Mouse (Mus musculus): ENCODE data around the gene Rcc1l.
A peak's percentile ranks its signal among the peaks of the same experiment; 100 is the strongest.

The Rcc1l gene

GRCm38 (mm10) chr5:134118798-134119407 is 57.7 kb downstream of the Rcc1l start:
- DNase-seq (ENCODE audit: low read depth, low spot score) = peak; percentile 49

- no peak for DNase-seq (ENCODE audit: low read depth, low spot score)
Observed at GRCm38 (mm10) chr5:134115639-134116259, 60.8 kb downstream of the Rcc1l start.

GRCm38 (mm10) chr5:134114981-134115380 is 61.6 kb downstream of the Rcc1l start:
- no peak for DNase-seq (ENCODE audit: low read depth, low spot score)

- DNase-seq (ENCODE audit: low read depth, low spot score) = no peak
Observed at GRCm38 (mm10) chr5:134105829-134106228, 70.7 kb downstream of the Rcc1l start.

GRCm38 (mm10) chr5:134102720-134103119 is 73.9 kb downstream of the Rcc1l start:
- DNase-seq (ENCODE audit: low read depth, low spot score) = no peak

- DNase-seq (ENCODE audit: low read depth, low spot score) = no peak
Observed at GRCm38 (mm10) chr5:134101883-134102282, 74.7 kb downstream of the Rcc1l start.

GRCm38 (mm10) chr5:134101322-134101721 is 75.3 kb downstream of the Rcc1l start:
- DNase-seq (ENCODE audit: low read depth, low spot score) = no peak

GRCm38 (mm10) chr5:134100232-134100771 is 76.3 kb downstream of the Rcc1l start:
- no peak for DNase-seq (ENCODE audit: low read depth, low spot score)

GRCm38 (mm10) chr5:134099496-134100211 is 76.9 kb downstream of the Rcc1l start, which contains the start of gene Castor2:
Gene Castor2, plus strand, starts transcription at chr5:134099711.
- DNase-seq (ENCODE audit: low read depth, low spot score) = peak; percentile 68

- no peak for DNase-seq (ENCODE audit: low read depth, low spot score)
Observed at GRCm38 (mm10) chr5:134098976-134099375, 77.6 kb downstream of the Rcc1l start.

- no peak for DNase-seq (ENCODE audit: low read depth, low spot score)
Observed at GRCm38 (mm10) chr5:134098341-134098902, 78.2 kb downstream of the Rcc1l start.
